Mouse (Mus musculus): ENCODE results near the gene Saa3. TPM values are rescaled to one million over a fixed set of nuclear protein-coding genes. Genes with fewer than 3 reads are reported as not detected.
"Not testable (repeated sequence)": the region's sequence is repeated elsewhere in the genome, so short reads cannot be mapped to it uniquely, and the experiment has no call there.

Saa3 gene
- polyA plus RNA-seq (2014; fragmentation: Nextera tagmentation; extraction: Ambion mirVana): 0.29 and 0.78 TPM in 2 replicates

GRCm38 (mm10) chr7:46715600-46715999, at the start of gene Saa3:
Gene Saa3 (minus strand): TSS chr7:46715700.
- 82% methylated on average over 5 of the region's 5 CpGs for WGBS
- H3K27me3 ChIP-seq (replicated peaks; ENCODE audit: control insufficient read depth, insufficient read depth, low read length): no peaks in the 10 kb centered on the region
- no peaks in the 10 kb centered on the region for H3K9me3 ChIP-seq (ENCODE audit: control insufficient read depth, low read length)
- no peak within 1 kb of the TSS for H3K4me3 ChIP-seq (ENCODE audit: low read depth, low read length)
- no peaks in the 10 kb centered on the region for H3K36me3 ChIP-seq (ENCODE audit: control insufficient read depth, insufficient read depth, low read length)
- ATAC-seq (replicated peaks; ENCODE audit: low FRiP score) (no peak), DNase-seq (ENCODE audit: low spot score) (no peak)
- H3K9ac ChIP-seq (ENCODE audit: low read depth, low read length): no peak within 1 kb of the TSS
- no peak within 1 kb of the TSS for H3K4me2 ChIP-seq
- H3K27ac ChIP-seq (ENCODE audit: low read depth, low read length): no peak within 1 kb of the TSS
- H3K4me1 ChIP-seq (replicated peaks; ENCODE audit: control insufficient read depth, insufficient read depth, low read length): no peaks in the 10 kb centered on the region

- WGBS: 94% methylated on average over 8 of the region's 8 CpGs
- Histone ChIP-seq H3K4me3 (ENCODE audit: low read depth, low read length) (no peak overlapping the region), H3K4me2 (no peak overlapping the region), H3K9me3 (ENCODE audit: control insufficient read depth, low read length) (no peaks in the 10 kb centered on the region), H3K36me3 (ENCODE audit: control insufficient read depth, insufficient read depth, low read length) (peaks cover 35% of the 10 kb centered on the region), H3K9ac (ENCODE audit: low read depth, low read length) (no peak overlapping the region), H3K27me3 (replicated peaks; ENCODE audit: control insufficient read depth, insufficient read depth, low read length) (no peaks in the 10 kb centered on the region), H3K4me1 (replicated peaks; ENCODE audit: control insufficient read depth, insufficient read depth, low read length) (no peaks in the 10 kb centered on the region), H3K27ac (ENCODE audit: low read depth, low read length) (no peak overlapping the region)
- ATAC-seq (replicated peaks; ENCODE audit: low FRiP score) (no peak), DNase-seq (ENCODE audit: low spot score) (no peak)
Measured at GRCm38 (mm10) chr7:46764672-46765071, 49.2 kb upstream of the Saa3 start.

GRCm38 (mm10) chr7:46762601-46763000, 47.1 kb upstream of the Saa3 start:
- Histone ChIP-seq H3K9ac (ENCODE audit: low read depth, low read length) (no peak overlapping the region), H3K27me3 (replicated peaks; ENCODE audit: control insufficient read depth, insufficient read depth, low read length) (no peaks in the 10 kb centered on the region), H3K4me2 (no peak overlapping the region), H3K4me3 (ENCODE audit: low read depth, low read length) (no peak overlapping the region), H3K4me1 (replicated peaks; ENCODE audit: control insufficient read depth, insufficient read depth, low read length) (no peaks in the 10 kb centered on the region), H3K27ac (ENCODE audit: low read depth, low read length) (no peak overlapping the region), H3K36me3 (ENCODE audit: control insufficient read depth, insufficient read depth, low read length) (peaks cover 21% of the 10 kb centered on the region), H3K9me3 (ENCODE audit: control insufficient read depth, low read length) (no peaks in the 10 kb centered on the region)
- 90% methylated on average over 5 of the region's 5 CpGs for WGBS
- ATAC-seq (replicated peaks; ENCODE audit: low FRiP score) (no peak), DNase-seq (ENCODE audit: low spot score) (no peak)

- H3K4me2 ChIP-seq: no peak overlapping the region
- H3K4me3 ChIP-seq (ENCODE audit: low read depth, low read length): no peak overlapping the region
- H3K27ac ChIP-seq (ENCODE audit: low read depth, low read length): no peak overlapping the region
- 71% methylated on average over 11 of the region's 11 CpGs for WGBS
- no peak overlapping the region for H3K9ac ChIP-seq (ENCODE audit: low read depth, low read length)
- H3K4me1 ChIP-seq (replicated peaks; ENCODE audit: control insufficient read depth, insufficient read depth, low read length): no peaks in the 10 kb centered on the region
- H3K36me3 ChIP-seq (ENCODE audit: control insufficient read depth, insufficient read depth, low read length): peaks cover 17% of the 10 kb centered on the region
- no peaks in the 10 kb centered on the region for H3K27me3 ChIP-seq (replicated peaks; ENCODE audit: control insufficient read depth, insufficient read depth, low read length)
- ATAC-seq (replicated peaks; ENCODE audit: low FRiP score) (no peak), DNase-seq (ENCODE audit: low spot score) (no peak)
- H3K9me3 ChIP-seq (ENCODE audit: control insufficient read depth, low read length): no peaks in the 10 kb centered on the region
Measured at GRCm38 (mm10) chr7:46761049-46761795, 45.7 kb upstream of the Saa3 start.

GRCm38 (mm10) chr7:46751490-46751889, 36.0 kb upstream of the Saa3 start, which contains the start of gene Saa2:
Gene Saa2 (plus strand): TSS chr7:46751790.
- Histone ChIP-seq H3K9me3 (ENCODE audit: control insufficient read depth, low read length) (no peaks in the 10 kb centered on the region), H3K36me3 (ENCODE audit: control insufficient read depth, insufficient read depth, low read length) (no peaks in the 10 kb centered on the region), H3K27me3 (replicated peaks; ENCODE audit: control insufficient read depth, insufficient read depth, low read length) (no peaks in the 10 kb centered on the region), H3K4me1 (replicated peaks; ENCODE audit: control insufficient read depth, insufficient read depth, low read length) (no peaks in the 10 kb centered on the region), H3K4me2 (no peak within 1 kb of the TSS), H3K4me3 (ENCODE audit: low read depth, low read length) (no peak within 1 kb of the TSS), H3K9ac (ENCODE audit: low read depth, low read length) (no peak within 1 kb of the TSS), H3K27ac (ENCODE audit: low read depth, low read length) (no peak within 1 kb of the TSS)
- WGBS: 63% methylated on average over 3 of the region's 3 CpGs
- DNase-seq (ENCODE audit: low spot score) (no peak), ATAC-seq (replicated peaks; ENCODE audit: low FRiP score) (no peak)

GRCm38 (mm10) chr7:46748459-46748858, 33.0 kb upstream of the Saa3 start:
- Histone ChIP-seq H3K4me3 (ENCODE audit: low read depth, low read length) (no peak overlapping the region), H3K27ac (ENCODE audit: low read depth, low read length) (no peak overlapping the region), H3K4me2 (no peak overlapping the region), H3K9ac (ENCODE audit: low read depth, low read length) (no peak overlapping the region), H3K4me1 (replicated peaks; ENCODE audit: control insufficient read depth, insufficient read depth, low read length) (no peaks in the 10 kb centered on the region), H3K36me3 (ENCODE audit: control insufficient read depth, insufficient read depth, low read length) (no peaks in the 10 kb centered on the region), H3K9me3 (ENCODE audit: control insufficient read depth, low read length) (no peaks in the 10 kb centered on the region), H3K27me3 (replicated peaks; ENCODE audit: control insufficient read depth, insufficient read depth, low read length) (no peaks in the 10 kb centered on the region)
- DNase-seq (ENCODE audit: low spot score): no peak
- ATAC-seq (replicated peaks; ENCODE audit: low FRiP score): no peak
- 70% methylated on average over 3 of the region's 3 CpGs for WGBS

GRCm38 (mm10) chr7:46746381-46746780, 30.9 kb upstream of the Saa3 start:
- ATAC-seq (replicated peaks; ENCODE audit: low FRiP score): no peak
- no peak overlapping the region for H3K9ac ChIP-seq (ENCODE audit: low read depth, low read length)
- WGBS: 84% methylated on average over 7 of the region's 7 CpGs

GRCm38 (mm10) chr7:46745816-46746215, 30.3 kb upstream of the Saa3 start:
- Histone ChIP-seq H3K9me3 (ENCODE audit: control insufficient read depth, low read length) (no peaks in the 10 kb centered on the region), H3K27me3 (replicated peaks; ENCODE audit: control insufficient read depth, insufficient read depth, low read length) (no peaks in the 10 kb centered on the region), H3K4me2 (no peak overlapping the region), H3K4me1 (replicated peaks; ENCODE audit: control insufficient read depth, insufficient read depth, low read length) (no peaks in the 10 kb centered on the region), H3K27ac (ENCODE audit: low read depth, low read length) (no peak overlapping the region), H3K9ac (ENCODE audit: low read depth, low read length) (no peak overlapping the region), H3K36me3 (ENCODE audit: control insufficient read depth, insufficient read depth, low read length) (no peaks in the 10 kb centered on the region), H3K4me3 (ENCODE audit: low read depth, low read length) (no peak overlapping the region)
- 74% methylated on average over 3 of the region's 3 CpGs for WGBS
- ATAC-seq (replicated peaks; ENCODE audit: low FRiP score) (no peak), DNase-seq (ENCODE audit: low spot score) (no peak)

More at GRCm38 (mm10) chr7:46746381-46746780, 30.9 kb upstream of the Saa3 start:
- no peaks in the 10 kb centered on the region for H3K4me1 ChIP-seq (replicated peaks; ENCODE audit: control insufficient read depth, insufficient read depth, low read length)
- H3K4me2 ChIP-seq: no peak overlapping the region
- no peaks in the 10 kb centered on the region for H3K27me3 ChIP-seq (replicated peaks; ENCODE audit: control insufficient read depth, insufficient read depth, low read length)
- H3K27ac ChIP-seq (ENCODE audit: low read depth, low read length): no peak overlapping the region
- H3K4me3 ChIP-seq (ENCODE audit: low read depth, low read length): no peak overlapping the region
- no peaks in the 10 kb centered on the region for H3K36me3 ChIP-seq (ENCODE audit: control insufficient read depth, insufficient read depth, low read length)
- DNase-seq (ENCODE audit: low spot score): no peak
- H3K9me3 ChIP-seq (ENCODE audit: control insufficient read depth, low read length): no peaks in the 10 kb centered on the region

- not testable (repeated sequence) for H3K27ac ChIP-seq (ENCODE audit: low read depth, low read length); H3K36me3 ChIP-seq (ENCODE audit: control insufficient read depth, insufficient read depth, low read length); H3K4me1 ChIP-seq (replicated peaks; ENCODE audit: control insufficient read depth, insufficient read depth, low read length); ATAC-seq (replicated peaks; ENCODE audit: low FRiP score); H3K9ac ChIP-seq (ENCODE audit: low read depth, low read length); H3K9me3 ChIP-seq (ENCODE audit: control insufficient read depth, low read length); DNase-seq (ENCODE audit: low spot score); H3K4me3 ChIP-seq (ENCODE audit: low read depth, low read length); H3K27me3 ChIP-seq (replicated peaks; ENCODE audit: control insufficient read depth, insufficient read depth, low read length); H3K4me2 ChIP-seq
- WGBS: 66% methylated on average over 3 of the region's 3 CpGs
Measured at GRCm38 (mm10) chr7:46742880-46743279, 27.4 kb upstream of the Saa3 start, which contains the start of gene Saa1. Gene Saa1 (minus strand): TSS chr7:46742980.
